Mouse (Mus musculus): ENCODE measurements around the gene Hdac9.

The Hdac9 gene

GRCm38 (mm10) chr12:34594167-34594793 lies 322.6 kb downstream of the Hdac9 start:
- no peak for DNase-seq (ENCODE audit: low spot score)

GRCm38 (mm10) chr12:34587171-34587570 lies 329.7 kb downstream of the Hdac9 start:
- DNase-seq (ENCODE audit: low spot score): no peak

GRCm38 (mm10) chr12:34582522-34582921 lies 334.4 kb downstream of the Hdac9 start:
- no peak for DNase-seq (ENCODE audit: low spot score)

GRCm38 (mm10) chr12:34579220-34579619 lies 337.7 kb downstream of the Hdac9 start:
- DNase-seq (ENCODE audit: low spot score): no peak

- no peak for DNase-seq (ENCODE audit: low spot score)
Observed at GRCm38 (mm10) chr12:34571069-34571468, 345.8 kb downstream of the Hdac9 start.

GRCm38 (mm10) chr12:34569472-34569871 lies 347.4 kb downstream of the Hdac9 start:
- no peak for DNase-seq (ENCODE audit: low spot score)

GRCm38 (mm10) chr12:34569052-34569451 lies 347.8 kb downstream of the Hdac9 start:
- no peak for DNase-seq (ENCODE audit: low spot score)

- DNase-seq (ENCODE audit: low spot score): no peak
Observed at GRCm38 (mm10) chr12:34562331-34562730, 354.6 kb downstream of the Hdac9 start.

GRCm38 (mm10) chr12:34559001-34559400 lies 357.9 kb downstream of the Hdac9 start:
- DNase-seq (ENCODE audit: low spot score): no peak

- DNase-seq (ENCODE audit: low spot score): no peak
Observed at GRCm38 (mm10) chr12:34554803-34555202, 362.1 kb downstream of the Hdac9 start.

- DNase-seq (ENCODE audit: low spot score): no peak
Observed at GRCm38 (mm10) chr12:34550268-34550667, 366.6 kb downstream of the Hdac9 start.

GRCm38 (mm10) chr12:34529165-34529545 lies 387.7 kb downstream of the Hdac9 start:
- DNase-seq (ENCODE audit: low spot score): no peak

- DNase-seq (ENCODE audit: low spot score): no peak
Observed at GRCm38 (mm10) chr12:34528201-34529164, 388.4 kb downstream of the Hdac9 start.

- DNase-seq (ENCODE audit: low spot score): no peak
Observed at GRCm38 (mm10) chr12:34527761-34528160, 389.1 kb downstream of the Hdac9 start.

- DNase-seq (ENCODE audit: low spot score): no peak
Observed at GRCm38 (mm10) chr12:34521468-34521867, 395.4 kb downstream of the Hdac9 start.

- DNase-seq (ENCODE audit: low spot score): no peak
Observed at GRCm38 (mm10) chr12:34516769-34517562, 399.9 kb downstream of the Hdac9 start.

GRCm38 (mm10) chr12:34506345-34506744 lies 410.6 kb downstream of the Hdac9 start:
- DNase-seq (ENCODE audit: low spot score): no peak

- no peak for DNase-seq (ENCODE audit: low spot score)
Observed at GRCm38 (mm10) chr12:34498751-34499626, 417.9 kb downstream of the Hdac9 start.

- no peak for DNase-seq (ENCODE audit: low spot score)
Observed at GRCm38 (mm10) chr12:34498331-34498730, 418.6 kb downstream of the Hdac9 start.

GRCm38 (mm10) chr12:34497702-34498101 lies 419.2 kb downstream of the Hdac9 start:
- no peak for DNase-seq (ENCODE audit: low spot score)

- DNase-seq (ENCODE audit: low spot score): no peak
Observed at GRCm38 (mm10) chr12:34495940-34496339, 421.0 kb downstream of the Hdac9 start.

Data from ovary, postnatal 36 days (tissue).